Mouse (Mus musculus): ENCODE results near the gene Gm7102. TPM values are rescaled to one million over a fixed set of nuclear protein-coding genes. Genes with fewer than 3 reads are reported as not detected.

The Gm7102 gene
- polyA plus RNA-seq, 1 experiment from 2014 or later: 0.13 TPM

GRCm38 (mm10) chr19:61138655-61139054 lies 37.5 kb downstream of the Gm7102 start:
- Histone ChIP-seq H3K27me3 (0 out of 2 replicates have a peak, but pooled peaks cover 3% of the 10 kb centered on the region), H3K9ac (no peak overlapping the region), H3K9me3 (no peaks in the 10 kb centered on the region), H3K36me3 (peaks cover 4% of the 10 kb centered on the region; the same call in 1 of the 2 replicates), H3K4me3 (no peak overlapping the region), H3K4me2 (no peak overlapping the region), H3K4me1 (replicated peaks) (peaks cover 17% of the 10 kb centered on the region), H3K27ac (replicated peaks) (no peak overlapping the region)
- no peak for ATAC-seq (ENCODE audit: low read depth)

- H3K27me3 ChIP-seq: no peaks in the 10 kb centered on the region
- no peaks in the 10 kb centered on the region for H3K4me1 ChIP-seq (replicated peaks)
- ATAC-seq (ENCODE audit: low read depth): no peak
- H3K9ac ChIP-seq: no peak overlapping the region
- no peak overlapping the region for H3K4me3 ChIP-seq
- H3K36me3 ChIP-seq: peaks cover 21% of the 10 kb centered on the region
- H3K4me2 ChIP-seq: no peak overlapping the region
- H3K27ac ChIP-seq (replicated peaks): no peak overlapping the region
- 93% methylated on average over 10 of the region's 10 CpGs for WGBS
- peaks cover 5% of the 10 kb centered on the region for H3K9me3 ChIP-seq
Observed at GRCm38 (mm10) chr19:61131096-61131495, 45.0 kb downstream of the Gm7102 start.

Other genes with a start within 250 kb of the Gm7102 start
- gene Zfp950, start 35.5 kb downstream of the Gm7102 start, polyA plus RNA-seq (2015; fragmentation: Nextera tagmentation; extraction: Ambion mirVana): 47.1 and 50.2 TPM in 2 replicates
- gene Gm6020, start 7.6 kb upstream of the Gm7102 start, polyA plus RNA-seq (2015; fragmentation: Nextera tagmentation; extraction: Ambion mirVana): not detected in 2 replicates
- 62.1 and 62.4 TPM in 2 replicates for gene Csf2ra, start 52.1 kb upstream of the Gm7102 start, polyA plus RNA-seq (2015; fragmentation: Nextera tagmentation; extraction: Ambion mirVana)
- not detected in 2 replicates for gene Gm21060, start 120.8 kb upstream of the Gm7102 start, polyA plus RNA-seq (2015; fragmentation: Nextera tagmentation; extraction: Ambion mirVana)

Data from neural tube, embryonic 13.5 days (tissue).